Mouse (Mus musculus) adrenal gland, postnatal 0 days (tissue): ENCODE data around the gene Pole. TPM values are rescaled to one million over a fixed set of nuclear protein-coding genes. Genes with fewer than 3 reads are reported as not detected.

Experiments
- polyA plus RNA-seq: library from polyadenylated mRNA; unstranded; fragments of >200 nt; fragmentation: Nextera tagmentation; extraction: Ambion mirVana; gene quantifications from 2 replicates; pipeline ENCODE4 v1.2.1, GENCODE M21; 2015

Pole gene
- polyA plus RNA-seq = 5.2 and 6.4 TPM in 2 replicates

GRCm38 (mm10) chr5:110285770-110286445, at the start of gene Pole, which contains the start of gene Pxmp2:
Gene Pole, plus strand, starts transcription at chr5:110286306.
Gene Pxmp2, minus strand, starts transcription at chr5:110286186.

GRCm38 (mm10) chr5:110269141-110270101, 16.7 kb upstream of the Pole start, which contains the start of gene Pgam5:
Gene Pgam5, minus strand, starts transcription at chr5:110269913.

GRCm38 (mm10) chr5:110342648-110343284, 56.7 kb downstream of the Pole start, which contains the start of gene P2rx2:
Gene P2rx2, minus strand, starts transcription at chr5:110343212.

GRCm38 (mm10) chr5:110344524-110344923, 58.4 kb downstream of the Pole start, which contains the start of gene Lrcol1:
Gene Lrcol1, plus strand, starts transcription at chr5:110344730.

Other genes starting within 250 kb of the Pole start
- gene Gm17655, start 213.8 kb upstream of the Pole start, polyA plus RNA-seq = 2.0 and 2.4 TPM in 2 replicates
- gene Gm35315, start 191.9 kb upstream of the Pole start, polyA plus RNA-seq = 0.25 and 0.29 TPM in 2 replicates
- 0.44 and 0.55 TPM in 2 replicates for gene Plcxd1, start 186.3 kb upstream of the Pole start, polyA plus RNA-seq
- 29.5 and 29.6 TPM in 2 replicates for gene Gtpbp6, start 178.1 kb upstream of the Pole start, polyA plus RNA-seq
- 5.5 and 5.9 TPM in 2 replicates for gene Zfp605, start 176.2 kb upstream of the Pole start, polyA plus RNA-seq
- 20.8 and 26.0 TPM in 2 replicates for gene Chfr, start 150.5 kb upstream of the Pole start, polyA plus RNA-seq
- 7.2 and 10.8 TPM in 2 replicates for gene Golga3, start 109.6 kb upstream of the Pole start, polyA plus RNA-seq
- gene Ankle2, start 55.3 kb upstream of the Pole start, polyA plus RNA-seq = 14.0 and 21.3 TPM in 2 replicates
- 33.5 and 48.6 TPM in 2 replicates for gene Pgam5, start 16.4 kb upstream of the Pole start, polyA plus RNA-seq
- 10.4 and 11.8 TPM in 2 replicates for gene Pxmp2, start 120 bp upstream of the Pole start, polyA plus RNA-seq
- gene P2rx2, start 56.9 kb downstream of the Pole start, polyA plus RNA-seq = 0.35 and 1.1 TPM in 2 replicates
- gene Lrcol1, start 58.4 kb downstream of the Pole start, polyA plus RNA-seq = not detected in 2 replicates
- 16.6 and 18.3 TPM in 2 replicates for gene Fbrsl1, start 162.2 kb downstream of the Pole start, polyA plus RNA-seq